Mouse (Mus musculus) layer of hippocampus, adult 2 months (tissue): ENCODE measurements at regions not wholly inside any gene's neighbourhood (a gene's known extent, or its start where the extent isn't known, plus 50 kb on each side); places are given as distances from the start of the nearest gene placed in this dataset.

Experiments
- DNase-seq, 2 experiments: peaks; one replicate each; pipeline ENCODE4 v3.0.0; 2022; ENCODE audit warnings: low spot score in 2 of 2
- H3K27ac ChIP-seq: fragments of 200-600 bp; 2 replicates; pipeline ENCODE4 v1.8.1; 2022
- H3K4me3 ChIP-seq: fragments of 200-600 bp; 2 replicates; pipeline ENCODE4 v1.8.1; 2022; ENCODE audit warnings: mild to moderate bottlenecking
- CTCF ChIP-seq: fragments of 200-600 bp; conservative IDR thresholded peaks from 2 replicates; pipeline ENCODE4 v1.8.1; 2022; ENCODE audit warnings: antibody characterized with exemption, mild to moderate bottlenecking, moderate library complexity

DNA sequence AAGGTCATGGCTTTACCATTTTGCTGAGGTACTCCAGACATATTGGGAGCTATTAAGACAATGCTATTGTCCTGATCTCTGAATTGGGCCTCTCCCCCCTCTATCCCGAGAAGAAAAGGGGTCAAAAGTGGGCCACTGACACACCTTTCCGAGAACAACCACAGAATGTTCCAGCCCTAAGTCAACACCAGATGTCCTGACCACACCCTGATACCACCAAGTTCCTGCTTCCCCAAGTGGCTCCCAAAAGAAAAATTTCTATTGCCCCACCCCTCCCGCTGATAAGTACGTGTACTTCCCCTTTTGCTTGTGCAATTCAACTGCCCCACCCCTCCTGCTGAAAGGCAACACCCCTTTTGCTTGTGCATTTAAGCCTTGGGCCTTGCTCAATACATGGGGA, 2431.7 kb downstream of the Pcdh9 start:
- Histone ChIP-seq H3K27ac (no peak overlapping the region), H3K4me3 (no peak overlapping the region)
- DNase-seq: no peak
- no peak for TF ChIP-seq CTCF
